Mouse (Mus musculus) embryonic facial prominence, embryonic 15.5 days (tissue): ENCODE measurements around the gene Pkp3. TPM values are rescaled to one million over a fixed set of nuclear protein-coding genes. Genes with fewer than 3 reads are reported as not detected.
A peak's percentile ranks its signal among the peaks of the same experiment; 100 is the strongest.

Experiments used
- ATAC-seq: fragments of 200-750 bp; cut with Nextera tagmentation; 2 replicates; pipeline ENCODE4 v1.8.0; 2017; ENCODE audit warnings: low read depth, moderate TSS enrichment; ENCODE audit not compliant: insufficient number of reproducible peaks, low FRiP score, low TSS enrichment
- H3K27ac ChIP-seq: fragments of 300-500 bp; sonication (generic); replicated peaks from 2 replicates; pipeline ENCODE4 v1.5.1; 2015; ENCODE audit warnings: mild to moderate bottlenecking, inconsistent platforms
- H3K27me3 ChIP-seq: fragments of 300-500 bp; sonication (generic); 2 replicates; pipeline ENCODE4 v1.6.1; 2015; ENCODE audit warnings: inconsistent platforms
- H3K36me3 ChIP-seq: fragments of 300-500 bp; sonication (generic); 2 replicates; pipeline ENCODE4 v1.6.1; 2015; ENCODE audit warnings: mild to moderate bottlenecking, inconsistent platforms
- H3K4me1 ChIP-seq: fragments of 300-500 bp; sonication (generic); 2 replicates; pipeline ENCODE4 v1.6.1; 2015; ENCODE audit warnings: inconsistent platforms
- H3K4me2 ChIP-seq: fragments of 300-500 bp; sonication (generic); replicated peaks from 2 replicates; pipeline ENCODE4 v1.6.1; 2015; ENCODE audit warnings: mild to moderate bottlenecking, inconsistent platforms
- H3K4me3 ChIP-seq: fragments of 300-500 bp; sonication (generic); replicated peaks from 2 replicates; pipeline ENCODE4 v1.5.1; 2015; ENCODE audit warnings: mild to moderate bottlenecking, inconsistent platforms
- H3K9ac ChIP-seq: fragments of 300-500 bp; sonication (generic); 2 replicates; pipeline ENCODE4 v1.6.1; 2015; ENCODE audit warnings: inconsistent platforms
- H3K9me3 ChIP-seq: fragments of 300-500 bp; sonication (generic); replicated peaks from 2 replicates; pipeline ENCODE4 v1.6.1; 2016; ENCODE audit warnings: inconsistent platforms
- WGBS: fragments of 180-500 bp; shearing (Covaris S2); methylation state at CpG from one replicate; pipeline ENCODE4 v1.1.7; 2015; 5-methylcytosine and 5-hydroxymethylcytosine counted together
- polyA plus RNA-seq: library from polyadenylated mRNA; unstranded; fragments of >200 nt; fragmentation: Nextera tagmentation; extraction: Ambion mirVana; gene quantifications from 2 replicates; pipeline ENCODE4 v1.2.1, GENCODE M21; 2015

The Pkp3 gene
- polyA plus RNA-seq, 1 experiment from 2014 or later = 118 TPM

DNA sequence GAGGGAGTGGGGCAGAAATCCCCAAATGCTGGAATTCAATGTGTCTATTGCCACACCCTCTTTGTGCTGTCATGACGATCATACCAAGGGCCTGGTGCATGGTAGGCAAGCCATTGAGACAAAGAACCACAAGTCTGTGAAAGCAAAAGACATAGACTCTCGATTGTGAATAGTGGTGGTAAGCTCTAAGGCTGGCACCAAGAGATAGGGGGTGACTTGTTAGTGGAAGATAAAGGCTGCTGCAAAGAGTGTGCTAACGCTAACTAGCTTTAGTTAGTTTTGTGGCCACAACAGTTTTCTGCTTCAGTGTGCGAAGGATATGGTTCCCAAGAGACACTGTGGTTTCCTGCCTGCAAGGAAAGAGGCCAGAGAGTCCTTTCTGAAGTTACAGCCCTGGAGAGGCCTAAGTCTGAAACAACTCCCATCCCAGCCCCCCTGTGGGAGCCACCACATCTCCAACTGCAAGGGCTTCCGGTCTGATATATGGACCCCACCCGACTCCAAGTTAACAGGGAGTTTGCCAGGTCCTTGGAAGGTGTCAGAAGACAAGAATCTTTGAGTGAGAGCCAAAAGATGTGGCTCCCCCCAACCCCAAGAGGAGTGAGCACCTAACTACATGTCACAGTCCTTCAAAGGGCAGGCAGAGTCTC, 31.0 kb upstream of the Pkp3 start:
- Histone ChIP-seq H3K9ac (no peak overlapping the region), H3K9me3 (no peaks in the 10 kb centered on the region), H3K27ac (peak overlapping the region; percentile 96), H3K4me1 (peaks cover 23% of the 10 kb centered on the region), H3K4me2 (peak overlapping the region; percentile 80), H3K4me3 (0 out of 2 replicates have a peak overlapping the region, but pooled peaks have one; percentile 1), H3K36me3 (no peaks in the 10 kb centered on the region), H3K27me3 (no peaks in the 10 kb centered on the region)
- no peak for ATAC-seq
- WGBS = 59% methylated on average over 6 of the region's 6 CpGs

DNA sequence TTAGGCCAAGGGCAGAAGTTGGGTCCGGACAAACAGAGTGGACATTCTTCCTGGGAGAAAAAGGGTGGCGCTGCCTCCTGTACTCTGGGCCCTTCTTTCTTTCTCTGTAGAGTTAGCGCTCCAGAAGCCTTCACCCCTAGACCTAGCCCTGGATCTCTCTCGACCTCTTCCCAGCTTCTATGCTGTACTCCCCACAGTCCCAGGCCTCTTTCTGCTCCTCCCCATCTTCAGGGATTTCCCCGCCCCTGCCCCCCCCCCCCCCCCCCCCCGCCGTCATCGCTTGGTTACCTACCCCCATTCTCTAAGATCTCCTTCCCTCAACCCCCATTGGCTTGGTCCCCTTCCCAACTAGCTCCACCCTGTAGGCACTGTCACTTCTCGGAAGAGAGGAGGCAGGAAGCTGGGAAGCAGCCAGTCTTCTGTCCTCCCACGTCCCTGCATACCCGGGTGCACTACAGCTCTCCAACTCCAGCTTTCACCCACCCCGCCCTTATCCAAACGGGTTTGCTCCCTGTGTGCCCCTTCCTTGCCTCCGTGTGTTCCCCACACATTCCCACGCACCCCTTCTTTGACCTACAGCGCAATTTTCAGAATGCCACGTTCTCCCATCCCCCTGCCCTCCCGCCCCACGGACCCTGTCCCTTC, 30.3 kb upstream of the Pkp3 start:
- Histone ChIP-seq H3K36me3 (no peaks in the 10 kb centered on the region), H3K4me2 (peak overlapping the region; percentile 80), H3K27me3 (no peaks in the 10 kb centered on the region), H3K9ac (peak overlapping the region; percentile 15; the same call in 1 of the 2 replicates), H3K4me1 (peaks cover 23% of the 10 kb centered on the region), H3K27ac (peak overlapping the region; percentile 96), H3K4me3 (peak overlapping the region; percentile 36), H3K9me3 (no peaks in the 10 kb centered on the region)
- 8% methylated on average over 15 of the region's 19 CpGs for WGBS
- ATAC-seq = peak; percentile 91

DNA sequence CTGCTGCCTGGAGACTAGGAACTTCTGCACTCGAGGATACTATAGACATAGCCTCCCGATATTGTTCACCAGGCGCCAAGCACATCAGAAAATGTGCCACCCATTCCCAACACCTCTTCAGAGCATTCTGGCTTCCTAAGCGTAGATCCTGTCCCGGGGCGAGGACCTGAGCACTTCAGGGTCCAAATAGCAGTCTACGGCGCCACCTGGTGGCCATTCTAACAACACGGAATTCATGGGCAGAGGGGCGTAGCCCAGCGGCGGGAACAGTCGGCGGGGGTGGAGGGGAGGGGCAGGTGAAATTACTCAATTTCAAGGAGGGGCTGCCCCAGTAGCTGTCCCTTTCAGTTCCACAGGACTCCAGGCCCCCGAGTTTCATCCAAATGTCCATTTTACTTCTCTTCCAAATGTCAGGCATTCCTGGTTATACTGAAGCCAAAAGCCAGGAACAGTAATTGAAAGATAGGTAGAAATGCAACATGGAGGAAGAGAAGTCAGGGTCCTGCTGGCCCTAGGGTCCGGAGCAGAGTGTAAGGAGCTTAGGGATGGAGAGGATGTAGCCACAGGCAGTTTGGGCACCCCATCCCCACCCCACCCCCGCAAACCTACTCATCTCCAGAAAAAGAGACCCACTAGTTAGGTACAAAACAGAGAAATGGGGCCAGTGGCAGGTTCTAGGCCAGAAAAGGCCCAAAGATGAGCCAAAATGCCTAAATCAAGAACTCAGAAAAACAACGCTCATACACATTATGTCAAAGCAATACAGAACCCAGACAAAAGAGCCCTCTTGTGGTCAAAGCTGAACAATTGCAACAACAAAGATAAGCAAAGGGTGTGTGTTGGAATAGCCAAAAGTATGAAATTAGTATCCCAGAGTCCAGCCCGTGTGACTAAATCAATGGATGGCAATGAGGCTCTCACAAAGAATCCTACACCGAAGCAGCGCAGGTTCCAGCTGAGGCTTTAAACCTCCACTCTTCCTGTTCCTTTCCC, 29.5 kb upstream of the Pkp3 start:
- peak; percentile 88 for ATAC-seq
- Histone ChIP-seq H3K27ac (peak overlapping the region; percentile 96), H3K36me3 (no peaks in the 10 kb centered on the region), H3K4me3 (peak overlapping the region; percentile 36), H3K4me1 (peaks cover 17% of the 10 kb centered on the region), H3K9ac (peak overlapping the region; percentile 15; the same call in 1 of the 2 replicates), H3K27me3 (no peaks in the 10 kb centered on the region), H3K9me3 (no peaks in the 10 kb centered on the region), H3K4me2 (peak overlapping the region; percentile 80)
- 8% methylated on average over 21 of the region's 21 CpGs for WGBS

DNA sequence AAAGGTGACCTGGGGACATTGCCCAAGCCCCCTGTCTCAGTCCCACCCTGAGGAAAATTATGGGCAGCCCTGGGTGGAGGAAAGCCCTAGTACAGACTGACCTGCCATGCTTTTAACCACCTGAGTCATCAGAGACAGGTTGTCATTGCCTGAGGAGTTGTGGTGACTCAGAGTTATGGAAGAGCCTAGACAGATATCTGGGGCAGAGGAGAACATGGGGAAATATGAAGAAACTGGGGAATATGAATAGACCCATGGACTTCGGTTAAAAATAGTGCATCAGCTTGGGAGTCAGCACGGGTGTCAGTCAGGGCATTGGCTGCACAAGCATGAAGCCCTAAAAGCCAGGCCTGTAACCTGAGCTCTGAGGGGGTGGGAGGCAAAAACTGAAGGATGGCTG, 28.7 kb upstream of the Pkp3 start:
- 76% methylated on average over 2 of the region's 2 CpGs for WGBS
- H3K4me1 ChIP-seq = peaks cover 17% of the 10 kb centered on the region
- no peak overlapping the region for H3K27ac ChIP-seq

DNA sequence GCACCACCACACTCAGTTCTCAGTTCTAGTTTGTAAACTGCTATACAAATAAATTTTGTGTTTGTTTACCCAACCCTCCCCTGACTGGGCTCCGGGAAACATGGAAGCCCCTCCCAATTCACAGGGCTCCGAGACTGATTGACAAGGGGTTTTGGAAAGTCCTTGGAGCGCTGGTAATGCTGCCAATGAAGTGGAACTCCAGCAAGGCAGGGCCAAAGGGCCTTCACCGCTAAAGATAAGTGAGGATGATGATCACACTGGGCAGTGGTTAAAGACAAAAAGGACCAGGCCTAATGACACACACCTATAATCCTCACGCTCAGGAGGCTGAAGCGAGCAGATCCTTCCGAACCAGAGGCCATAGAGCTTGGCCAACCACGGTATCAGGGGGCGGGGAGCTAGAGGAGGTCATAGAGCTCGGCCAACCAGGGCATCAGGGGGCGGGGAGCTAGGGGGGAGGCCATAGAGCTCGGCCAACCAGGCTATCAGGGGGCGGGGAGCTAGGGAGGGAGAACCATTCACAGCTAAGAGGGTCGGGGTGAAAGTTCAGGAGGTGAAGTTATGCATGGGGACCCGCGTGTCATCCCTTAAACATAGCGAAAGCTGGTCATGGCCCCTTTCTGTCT, 26.8 kb upstream of the Pkp3 start:
- no peak overlapping the region for H3K9ac ChIP-seq
- H3K36me3 ChIP-seq = no peaks in the 10 kb centered on the region
- ATAC-seq = no peak
- WGBS = 63% methylated on average over 17 of the region's 17 CpGs
- no peaks in the 10 kb centered on the region for H3K9me3 ChIP-seq
- H3K4me2 ChIP-seq = no peak overlapping the region
- no peaks in the 10 kb centered on the region for H3K27me3 ChIP-seq
- no peak overlapping the region for H3K27ac ChIP-seq
- H3K4me1 ChIP-seq = peaks cover 17% of the 10 kb centered on the region
- H3K4me3 ChIP-seq = no peak overlapping the region

More for the DNA sequence above, 28.7 kb upstream of the Pkp3 start:
- Histone ChIP-seq H3K4me3 (no peak overlapping the region), H3K27me3 (no peaks in the 10 kb centered on the region), H3K9me3 (no peaks in the 10 kb centered on the region), H3K9ac (no peak overlapping the region), H3K36me3 (no peaks in the 10 kb centered on the region), H3K4me2 (no peak overlapping the region)
- no peak for ATAC-seq

DNA sequence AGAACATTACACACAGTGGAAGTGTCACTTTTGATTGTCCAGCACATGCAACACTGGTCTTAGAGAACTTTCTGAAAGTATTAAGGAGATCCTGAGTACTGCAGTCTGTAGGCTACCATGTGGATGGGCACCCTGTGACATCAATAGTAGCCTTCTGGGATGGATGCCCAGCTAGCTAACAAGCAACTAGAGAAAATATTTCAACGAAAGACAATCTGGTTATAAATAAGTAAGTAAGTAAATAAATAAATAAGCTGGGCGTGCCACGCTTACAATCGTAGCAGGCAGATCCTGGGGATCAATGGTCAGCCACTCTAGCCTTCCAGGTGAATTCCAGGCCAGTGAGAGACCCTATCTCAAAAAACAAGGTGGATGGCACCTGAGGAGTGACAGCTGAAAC, 26.0 kb upstream of the Pkp3 start:
- no peaks in the 10 kb centered on the region for H3K27me3 ChIP-seq
- H3K9ac ChIP-seq = no peak overlapping the region
- no peak for ATAC-seq
- H3K27ac ChIP-seq = no peak overlapping the region
- H3K4me1 ChIP-seq = peaks cover 13% of the 10 kb centered on the region
- no peaks in the 10 kb centered on the region for H3K36me3 ChIP-seq
- 84% methylated on average over 4 of the region's 4 CpGs for WGBS
- H3K4me3 ChIP-seq = no peak overlapping the region
- H3K4me2 ChIP-seq = no peak overlapping the region
- no peaks in the 10 kb centered on the region for H3K9me3 ChIP-seq

DNA sequence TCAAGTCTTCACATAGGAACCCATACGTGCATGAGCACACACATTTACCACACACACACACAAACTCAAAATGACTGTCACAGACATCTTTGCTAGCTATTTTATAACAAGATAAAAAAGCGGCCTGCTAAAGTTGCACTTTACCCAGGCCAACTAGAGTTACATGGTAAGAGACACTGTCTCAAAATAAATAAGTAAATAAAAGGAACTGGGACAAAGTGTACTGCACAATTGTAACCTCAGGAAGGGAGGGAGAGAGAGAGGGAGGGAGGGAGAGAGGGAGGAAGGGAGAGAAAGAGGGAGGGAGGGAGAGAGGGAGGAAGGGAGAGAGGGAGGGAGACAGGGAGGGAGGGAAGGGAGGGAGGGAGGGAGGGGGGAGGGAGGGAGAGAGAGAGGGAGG, 25.6 kb upstream of the Pkp3 start:
- peaks cover 9% of the 10 kb centered on the region for H3K4me1 ChIP-seq
- ATAC-seq = no peak
- 76% methylated on average over 2 of the region's 2 CpGs for WGBS

DNA sequence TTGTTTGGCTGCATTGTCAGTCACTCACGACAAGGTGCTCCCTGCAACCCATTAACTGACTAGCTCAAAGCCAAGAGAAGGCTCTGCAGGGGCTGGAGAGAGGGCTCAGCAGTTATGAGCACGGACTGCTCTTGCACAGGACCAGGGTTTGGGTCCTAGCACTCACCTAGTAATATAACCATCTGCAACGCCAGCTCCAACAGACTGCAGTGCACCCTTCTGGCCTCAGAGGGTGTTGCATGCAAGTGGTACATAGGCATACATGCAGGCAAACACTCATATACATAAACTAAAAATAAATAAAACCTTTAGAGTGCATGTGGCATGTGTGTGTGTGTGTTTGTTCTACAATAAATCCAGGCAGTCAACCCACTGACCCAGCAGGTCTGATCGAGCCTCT, 22.2 kb upstream of the Pkp3 start:
- Histone ChIP-seq H3K4me1 (peaks cover 6% of the 10 kb centered on the region), H3K9ac (no peak overlapping the region), H3K27me3 (no peaks in the 10 kb centered on the region), H3K9me3 (no peaks in the 10 kb centered on the region), H3K36me3 (no peaks in the 10 kb centered on the region), H3K4me3 (no peak overlapping the region), H3K4me2 (no peak overlapping the region), H3K27ac (no peak overlapping the region)
- WGBS = 78% methylated on average over 4 of the region's 4 CpGs
- ATAC-seq = no peak

More for the DNA sequence above, 25.6 kb upstream of the Pkp3 start:
- Histone ChIP-seq H3K9ac (no peak overlapping the region), H3K36me3 (no peaks in the 10 kb centered on the region), H3K4me2 (no peak overlapping the region), H3K27ac (no peak overlapping the region), H3K27me3 (no peaks in the 10 kb centered on the region), H3K4me3 (no peak overlapping the region), H3K9me3 (no peaks in the 10 kb centered on the region)

DNA sequence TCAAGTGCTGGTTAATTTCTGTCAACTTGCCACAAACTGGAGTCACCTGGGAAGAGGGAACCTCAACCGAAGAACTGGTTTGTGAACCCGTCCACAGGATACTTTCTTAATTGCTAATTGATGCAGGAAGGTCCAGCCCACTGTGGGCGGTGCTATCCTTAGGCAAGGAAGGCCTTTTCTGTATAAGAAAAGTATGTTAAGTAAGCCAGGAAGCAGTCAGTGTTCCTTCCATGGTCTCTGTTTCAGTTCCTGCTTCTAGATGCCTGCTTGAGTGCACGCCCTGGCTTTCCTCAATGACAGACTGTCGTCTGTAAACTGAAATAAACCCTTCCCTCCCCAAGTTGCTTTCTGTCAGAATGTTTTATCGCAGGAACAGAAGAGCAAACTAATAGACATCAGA, 21.0 kb upstream of the Pkp3 start:
- H3K36me3 ChIP-seq = no peaks in the 10 kb centered on the region
- H3K4me3 ChIP-seq = no peak overlapping the region
- peaks cover 13% of the 10 kb centered on the region for H3K4me1 ChIP-seq
- no peak overlapping the region for H3K27ac ChIP-seq
- H3K4me2 ChIP-seq = no peak overlapping the region
- no peak overlapping the region for H3K9ac ChIP-seq
- no peak for ATAC-seq
- H3K9me3 ChIP-seq = no peaks in the 10 kb centered on the region
- H3K27me3 ChIP-seq = no peaks in the 10 kb centered on the region
- 88% methylated on average over 6 of the region's 6 CpGs for WGBS

DNA sequence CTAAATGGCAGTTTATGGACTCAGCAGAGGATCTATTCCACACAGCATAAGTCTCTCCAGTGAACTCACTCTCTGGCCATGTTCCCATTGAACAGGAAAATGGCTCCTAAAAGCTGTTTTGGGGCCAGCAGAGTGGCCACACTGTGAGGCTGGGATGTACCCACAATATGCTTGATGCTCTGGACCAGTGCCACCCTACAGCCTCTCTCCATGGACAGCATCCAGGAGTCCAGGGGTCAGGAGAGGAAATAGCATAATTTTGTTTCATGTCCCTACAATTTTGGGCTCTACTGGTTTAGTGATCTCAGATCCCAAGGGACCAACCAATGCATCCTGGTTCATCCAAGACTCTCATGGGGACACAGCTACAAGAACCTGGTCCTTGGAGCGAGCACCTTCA, 20.5 kb upstream of the Pkp3 start:
- 95% methylated on average over 1 of the region's 1 CpGs for WGBS
- Histone ChIP-seq H3K4me2 (no peak overlapping the region), H3K4me1 (peaks cover 14% of the 10 kb centered on the region), H3K27ac (no peak overlapping the region), H3K9me3 (no peaks in the 10 kb centered on the region), H3K36me3 (no peaks in the 10 kb centered on the region), H3K9ac (no peak overlapping the region), H3K4me3 (no peak overlapping the region), H3K27me3 (no peaks in the 10 kb centered on the region)
- ATAC-seq = no peak
